Mouse (Mus musculus) embryonic fibroblast, embryonic 13.5 days (primary cell): ENCODE data around the gene Pcdh8.

ENCODE experiments used
- CTCF ChIP-seq: IDR thresholded peaks from 2 replicates; pipeline ENCODE4 v1.5.1; 2011; ENCODE audit warnings: mild to moderate bottlenecking, control low read depth, low read length, moderate library complexity, borderline replicate concordance; ENCODE audit not compliant: insufficient read depth
- POLR2A ChIP-seq: IDR thresholded peaks from 2 replicates; pipeline ENCODE4 v1.6.1; 2011; ENCODE audit warnings: low read depth, mild to moderate bottlenecking, control low read depth, low read length, moderate library complexity

- TF ChIP-seq CTCF (no peak), POLR2A (no peak)
Observed at GRCm38 (mm10) chr14:79814084-79814483, 43.0 kb upstream of the Pcdh8 start.
